9 mouse cellular contexts compared by ENCODE assay signal in the genomic region with DNA sequence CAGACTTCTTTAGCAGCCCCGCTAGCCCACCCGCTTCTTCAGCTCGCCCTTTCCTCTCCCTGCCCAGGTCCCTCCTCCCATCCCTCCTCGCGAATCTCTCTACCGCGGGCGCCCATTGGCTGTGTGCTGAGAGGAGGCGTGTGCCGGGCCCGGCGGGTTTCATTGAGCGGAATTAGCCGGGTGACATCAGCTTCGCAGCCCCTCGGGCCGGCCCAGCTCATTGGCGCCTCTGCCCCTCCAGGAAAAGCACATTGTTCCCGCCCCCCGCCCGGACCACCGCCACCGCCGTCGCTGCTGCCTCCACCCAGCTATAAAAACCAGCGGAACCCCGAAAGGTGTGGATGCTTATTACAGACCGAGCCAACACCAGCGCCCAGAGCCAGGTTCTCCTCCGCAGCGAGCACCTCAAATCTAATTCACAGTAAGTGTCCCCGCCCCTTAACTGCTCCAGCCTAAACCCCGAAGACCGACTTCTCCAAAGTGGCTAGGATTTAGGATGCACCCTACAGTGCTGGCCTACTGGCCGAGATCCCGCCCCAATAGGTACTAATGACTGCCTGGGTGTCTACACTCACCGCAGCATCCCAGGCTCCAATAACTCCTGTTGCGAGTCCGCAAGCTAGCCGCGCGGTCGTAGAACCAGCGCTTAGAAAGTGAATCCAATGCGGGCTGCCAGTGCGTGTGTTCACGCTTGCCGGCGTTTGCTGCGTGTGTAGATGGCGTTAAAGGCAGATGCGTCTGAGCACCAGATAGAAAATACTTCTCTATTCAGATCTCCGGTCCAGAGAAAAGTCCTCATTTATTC. TPM values are rescaled to one million over a fixed set of nuclear protein-coding genes. Genes with fewer than 3 reads are reported as not detected.
DNase-seq lines count a peak whose midpoint lies in the region; ATAC-seq lines count a peak whose summit lies in the region.
"Had no signal": no experiment of that assay in that cellular context is flagged by ENCODE, and none has a peak within 500 bp of the region (broad histone marks: within the 10 kb centered on the region; RNA-seq: fewer than 3 reads in every experiment).

A gene (plus strand): TSS at position 225 of the 805 bp plus-strand sequence.

- H3K9me3 ChIP-seq in kidney, embryonic 15.5 days (replicated peaks): no peaks in the 10 kb centered on the region

- H3K36me3 ChIP-seq in kidney, embryonic 15.5 days: no peaks in the 10 kb centered on the region

- H3K27me3 ChIP-seq in kidney, embryonic 15.5 days: peaks cover 100% of the 10 kb centered on the region

- peak within 1 kb of the TSS; percentile 32 for H3K4me3 ChIP-seq in kidney, embryonic 15.5 days (replicated peaks)

- H3K4me1 ChIP-seq in kidney, embryonic 15.5 days: peaks cover 39% of the 10 kb centered on the region

- 1% methylated on average over 53 of the region's 53 CpGs for WGBS in kidney, embryonic 15.5 days

- intact Hi-C loops in left cerebral cortex, postnatal 25 days (cut with DNase I): loop anchor here (2.0 kb wide), 1 partner anchor 45 kb away; no protein-coding TSS in a partner anchor

- DNase-seq in kidney, adult 8-10 months: no peak
- peak; percentile 47 to 55 for DNase-seq in left cerebral cortex, postnatal 25 days (ENCODE audit: low spot score in 2 of 2)
- peak; percentile 91 for DNase-seq in retina, postnatal 1 day

- peak; percentile 43; the same call in 1 of the 2 replicates for ATAC-seq in kidney, embryonic 15.5 days (replicated peaks; ENCODE audit: low FRiP score)
- 0 out of 2 replicates have a peak, but pooled peaks have one; percentile 33 for ATAC-seq in common myeloid progenitor, adult 5-6 weeks (replicated peaks; ENCODE audit: low read depth, poor library complexity, severe bottlenecking)
- peak; percentile 64 for ATAC-seq in frontal cortex, adult (ENCODE audit: low TSS enrichment)
- ATAC-seq in inflammation-experienced regulatory T-cells, adult 6 months: no peak
- ATAC-seq in erythroid progenitor cell, adult 5-6 weeks (replicated peaks; ENCODE audit: low FRiP score, poor library complexity, severe bottlenecking): no peak

- no peak within 1 kb of the TSS for H3K9ac ChIP-seq in kidney, embryonic 15.5 days

- peak within 1 kb of the TSS; percentile 50 for H3K4me2 ChIP-seq in kidney, embryonic 15.5 days

- H3K27ac ChIP-seq in kidney, embryonic 15.5 days: no peak within 1 kb of the TSS

RNA-seq across cellular contexts. Expression of the gene that starts here (rescaled TPM):
- polyA plus RNA-seq in kidney, embryonic 15.5 days (2015; fragmentation: Nextera tagmentation; extraction: Ambion mirVana): not detected in 2 replicates
- not detected in 2 replicates for total RNA-seq in common myeloid progenitor, adult 5-6 weeks (2017)
- 10 to 100 TPM; 26.4 to 27.0 TPM for total RNA-seq in left cerebral cortex, postnatal 25 days (2021)
- polyA plus RNA-seq in inflammation-experienced regulatory T-cells, adult 6 months (2017; shearing (Covaris generic)): not detected
- not detected in 2 replicates for total RNA-seq in erythroid progenitor cell, adult 5-6 weeks (2015; ENCODE audit: low replicate concordance)
- not detected in 2 replicates for total RNA-seq in erythroid progenitor cell, adult 5-6 weeks (2017; ENCODE audit: low replicate concordance)
- polyA plus RNA-seq: liver, embryonic 16.5 days had no signal

Comparison
In these comparisons a context has a peak if more than half of its experiments do, and no peak if none do; other contexts are left out.
1. RNA of the gene that starts here (total RNA-seq): 26.4 to 27.0 TPM in left cerebral cortex, postnatal 25 days; not detected in common myeloid progenitor, adult 5-6 weeks and not detected in erythroid progenitor cell, adult 5-6 weeks; every median in the first group is over 10 times any median in the second.
2. Peak in ATAC-seq, H3K4me3 ChIP-seq and H3K4me2 ChIP-seq in kidney, embryonic 15.5 days; RNA of the gene not detected or under 1 TPM.
3. Peak in ATAC-seq in common myeloid progenitor, adult 5-6 weeks; RNA of the gene not detected or under 1 TPM.
4. DNase-seq: peak in left cerebral cortex, postnatal 25 days (2 of 2) and retina, postnatal 1 day (single experiment); none in kidney, adult 8-10 months (0 of 2).